Mouse (Mus musculus) T-helper 2 cell (primary cell): ENCODE results near the gene Slc25a21.

ENCODE experiments used
- in situ Hi-C: fragments of 300-600 bp; cut with MboI, MseI; formaldehyde crosslinking; loops from one replicate; pipeline ENCODE4 v1.15.1; 2025; ENCODE audit warnings: high pct_unique_total_duplicates

Gene Slc25a21

GRCm38 (mm10) chr12:57019737-57020136 is 177.5 kb downstream of the Slc25a21 start:
- in situ Hi-C loops, result no loop called here

- in situ Hi-C loops, result no loop called here
These were observed 180.4 kb downstream of the Slc25a21 start for GRCm38 (mm10) chr12:57016845-57017244.

DNA sequence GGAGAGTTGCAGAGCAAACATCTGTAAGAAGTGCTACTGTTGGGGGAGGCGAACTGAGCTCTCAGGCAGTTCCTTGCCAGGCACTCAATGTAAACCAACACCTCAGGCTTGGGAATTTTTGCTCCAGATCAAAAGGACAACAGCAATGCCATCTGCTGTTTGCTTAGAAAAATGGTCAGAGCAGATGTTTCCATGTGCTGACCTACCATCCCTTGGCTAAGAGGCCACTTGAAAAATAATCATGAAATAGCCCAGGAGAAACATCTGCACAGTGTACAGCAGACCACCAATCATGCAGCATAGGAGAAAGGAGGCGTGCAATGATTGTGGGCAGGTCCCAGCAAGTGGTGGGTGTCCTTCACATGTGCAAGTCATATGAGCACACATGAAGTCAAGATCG is 180.9 kb downstream of the Slc25a21 start:
- in situ Hi-C loops, result no loop called here

DNA sequence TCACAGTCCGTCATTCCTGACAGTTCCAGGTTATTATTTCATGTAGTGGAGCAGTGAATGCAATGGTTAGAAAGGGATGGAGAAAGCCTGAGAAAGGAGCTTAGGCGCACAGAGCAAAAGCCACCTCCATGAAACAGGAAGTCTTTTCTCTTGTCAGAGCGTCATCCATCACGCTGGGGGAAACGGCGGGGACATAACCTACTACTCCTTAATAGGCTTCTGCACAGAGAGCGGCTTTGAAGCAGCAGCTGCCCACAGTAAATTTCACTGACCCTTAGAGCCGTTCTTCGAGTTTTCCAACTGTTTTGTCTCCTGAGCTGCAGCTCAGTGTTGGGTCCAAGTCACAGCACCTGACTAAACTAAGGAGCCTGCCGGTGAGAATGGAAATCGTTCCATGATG is 188.3 kb downstream of the Slc25a21 start:
- in situ Hi-C loops, result no loop called here

DNA sequence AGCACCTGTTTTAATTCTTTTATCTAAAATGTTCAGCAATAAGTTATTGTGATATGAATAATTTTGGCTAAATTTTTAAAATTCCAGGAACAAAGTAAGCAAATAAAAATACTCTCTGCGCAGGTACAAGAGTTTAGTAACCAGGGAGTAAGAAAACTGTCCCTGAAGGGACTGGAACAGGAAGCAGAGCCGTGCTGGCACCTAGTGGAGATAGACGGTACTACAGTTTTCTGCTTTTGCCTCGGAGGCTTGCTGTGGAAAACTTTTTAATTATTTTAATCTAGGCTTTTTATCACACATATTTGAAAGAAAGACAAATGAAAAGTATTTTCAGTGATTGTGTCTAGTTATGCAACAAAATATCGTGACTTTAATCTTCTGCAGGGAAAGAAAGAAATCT is 211.2 kb downstream of the Slc25a21 start:
- in situ Hi-C loops, result no loop called here

DNA sequence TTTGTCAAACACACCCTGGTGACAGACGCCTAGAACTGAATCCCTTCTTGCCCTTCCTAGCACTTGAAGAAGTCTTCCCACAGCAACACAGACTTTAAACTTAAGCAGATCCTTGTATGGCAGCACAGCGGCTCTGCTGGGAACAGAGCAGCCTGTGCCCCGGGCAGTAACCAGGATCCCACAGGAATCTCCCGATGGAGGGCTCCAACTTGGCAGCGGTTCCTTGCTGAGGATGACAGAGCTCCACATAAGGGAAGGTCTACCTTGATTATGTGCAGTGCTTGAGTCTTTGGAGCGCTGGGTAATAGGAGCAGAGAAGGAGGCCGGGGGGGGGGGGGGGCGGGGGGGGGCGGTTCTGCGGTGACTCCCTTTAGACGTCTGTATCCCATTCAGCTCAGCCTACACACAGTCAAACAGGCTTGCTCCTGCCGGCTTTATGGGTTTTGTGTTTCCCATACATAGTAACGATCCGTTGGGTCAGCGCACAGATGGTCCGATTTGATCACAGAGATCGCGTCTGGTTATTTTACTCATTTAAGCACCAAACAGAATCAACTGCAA is 215.1 kb downstream of the Slc25a21 start:
- in situ Hi-C loops, result no loop called here

DNA sequence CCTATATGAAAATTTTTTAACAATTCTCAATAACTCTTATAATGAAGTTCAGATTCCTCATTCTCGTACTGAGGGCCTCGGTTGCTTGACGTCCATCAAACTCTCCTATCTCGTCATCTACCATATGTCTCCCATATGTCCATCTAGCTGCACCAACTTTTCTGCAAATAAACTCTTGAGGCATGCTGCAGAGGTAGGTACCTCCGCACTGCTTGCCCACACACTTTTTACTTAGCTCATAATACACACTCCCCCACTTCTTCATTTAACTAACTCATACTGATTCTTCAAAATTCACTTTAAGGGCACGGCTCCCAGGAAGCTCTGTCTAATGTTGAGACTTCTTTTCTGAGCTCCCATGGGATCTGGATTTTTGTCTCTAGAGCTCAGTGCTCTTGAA is 222.0 kb downstream of the Slc25a21 start:
- in situ Hi-C loops, result no loop called here

- in situ Hi-C loops, result no loop called here
These were observed 234.0 kb downstream of the Slc25a21 start for GRCm38 (mm10) chr12:56963236-56963635.

GRCm38 (mm10) chr12:56959230-56960051 is 237.8 kb downstream of the Slc25a21 start:
- in situ Hi-C loops, result no loop called here

DNA sequence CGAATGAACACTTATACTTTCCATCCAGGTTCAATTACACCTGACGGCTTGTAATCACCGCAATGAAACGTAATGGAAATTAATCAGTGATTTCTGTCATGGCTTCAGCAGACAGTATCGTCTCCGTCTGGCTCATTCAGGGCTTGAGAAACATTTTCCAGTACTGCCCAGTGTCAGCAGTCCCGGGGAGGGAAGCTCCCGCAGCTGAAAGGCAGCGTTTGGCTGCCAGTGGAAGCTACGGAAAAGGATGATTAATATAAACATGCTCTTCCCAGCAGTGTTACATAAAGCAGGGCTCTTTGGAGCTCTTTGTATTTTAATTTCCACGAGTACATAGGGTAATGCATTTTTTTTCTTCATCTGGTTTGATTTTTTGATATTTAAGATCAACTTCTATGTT is 239.0 kb downstream of the Slc25a21 start:
- in situ Hi-C loops, result no loop called here

GRCm38 (mm10) chr12:56951749-56952657 is 245.3 kb downstream of the Slc25a21 start:
- in situ Hi-C loops, result no loop called here

- in situ Hi-C loops, result no loop called here
These were observed 253.0 kb downstream of the Slc25a21 start for GRCm38 (mm10) chr12:56944265-56944664.

DNA sequence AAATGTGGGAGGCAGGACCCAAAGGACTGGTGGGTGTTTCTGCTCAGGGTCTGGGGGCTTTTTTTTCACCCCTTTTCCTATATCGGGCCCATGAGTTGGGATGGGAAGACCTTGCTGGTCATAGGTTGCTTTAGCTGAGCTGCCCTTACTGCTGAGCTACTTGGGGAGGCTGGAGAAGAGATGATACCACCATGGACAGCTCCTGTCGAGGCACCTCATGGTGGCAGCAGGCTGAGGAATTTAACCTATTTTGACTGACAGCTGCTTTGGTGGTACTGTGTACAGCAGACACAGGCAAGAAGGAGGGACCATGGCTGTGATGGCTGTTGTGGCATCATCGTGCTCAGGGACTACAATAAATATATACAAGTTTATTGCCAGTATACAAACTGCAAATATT is 256.4 kb downstream of the Slc25a21 start:
- in situ Hi-C loops, result no loop called here

GRCm38 (mm10) chr12:56918145-56918544 is 279.1 kb downstream of the Slc25a21 start:
- in situ Hi-C loops, result no loop called here

DNA sequence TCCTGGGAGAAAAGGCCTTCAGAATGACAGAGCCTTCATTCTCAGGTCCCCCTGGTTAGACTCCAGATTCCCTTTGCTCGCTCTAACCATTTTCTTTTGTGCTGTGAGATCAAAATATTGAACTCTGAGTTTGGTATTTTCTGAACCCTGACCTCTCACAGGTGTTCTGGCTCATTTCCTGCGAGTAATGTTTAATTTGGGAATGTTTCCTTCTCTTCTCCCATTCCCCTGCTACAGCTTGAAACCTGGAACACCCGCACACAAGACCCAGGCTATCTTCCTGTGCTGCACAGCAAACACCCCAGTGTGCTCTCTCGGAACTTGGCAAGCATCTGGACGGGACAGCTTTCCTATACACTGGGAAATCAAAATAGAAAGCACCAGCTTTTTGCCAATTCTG is 290.8 kb downstream of the Slc25a21 start:
- in situ Hi-C loops, result no loop called here

DNA sequence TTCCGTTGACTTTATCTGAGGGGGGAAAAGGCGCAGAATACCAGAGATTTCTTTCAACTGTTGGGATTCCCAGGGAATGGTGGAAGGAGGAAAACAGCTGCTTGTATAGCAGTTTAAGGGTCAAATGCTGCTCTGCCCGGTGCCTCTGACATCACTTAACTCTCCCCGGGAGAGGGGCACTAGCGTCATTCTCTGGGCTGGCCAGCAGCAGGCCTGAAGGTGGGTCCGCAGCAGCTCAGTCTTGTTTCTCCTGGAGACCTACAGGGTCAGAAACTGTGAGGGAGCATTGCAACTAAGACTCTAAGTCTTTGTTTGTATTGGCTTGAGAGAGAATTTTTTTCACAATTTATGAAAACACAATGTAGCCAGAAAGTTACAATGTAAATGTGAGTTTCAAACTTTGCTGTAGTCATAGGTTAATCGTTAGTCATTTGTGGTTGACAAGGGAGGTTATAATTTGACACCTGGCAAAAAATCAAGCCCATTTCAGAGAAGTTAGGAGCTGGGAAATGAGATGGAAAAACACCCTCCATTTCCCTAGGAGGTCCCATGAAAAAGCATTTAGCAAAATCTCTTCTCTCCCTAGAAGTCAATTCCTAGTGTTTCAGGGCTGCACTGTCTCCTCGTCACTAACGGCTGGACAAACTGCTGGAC is 291.5 kb downstream of the Slc25a21 start:
- in situ Hi-C loops, result no loop called here

DNA sequence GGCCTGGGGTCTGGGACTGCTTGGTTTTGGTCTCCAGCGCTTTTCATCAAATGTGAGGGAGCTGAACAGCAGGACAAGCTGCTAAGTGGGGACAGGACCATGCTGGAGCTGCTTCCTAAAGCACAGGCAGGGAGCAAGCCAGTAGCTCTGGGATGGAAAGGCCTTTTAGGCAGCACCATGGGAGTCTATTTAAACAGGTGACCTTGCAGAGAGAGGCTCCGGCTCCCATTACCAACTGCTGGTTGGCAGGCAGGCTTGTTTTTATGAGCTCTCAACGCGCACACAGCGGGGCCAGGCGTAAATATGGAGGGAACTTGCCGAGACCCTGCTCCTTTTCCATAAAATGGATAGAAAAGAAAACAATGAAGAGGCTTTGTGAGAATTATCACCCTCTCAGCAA is 292.1 kb downstream of the Slc25a21 start:
- in situ Hi-C loops, result no loop called here

DNA sequence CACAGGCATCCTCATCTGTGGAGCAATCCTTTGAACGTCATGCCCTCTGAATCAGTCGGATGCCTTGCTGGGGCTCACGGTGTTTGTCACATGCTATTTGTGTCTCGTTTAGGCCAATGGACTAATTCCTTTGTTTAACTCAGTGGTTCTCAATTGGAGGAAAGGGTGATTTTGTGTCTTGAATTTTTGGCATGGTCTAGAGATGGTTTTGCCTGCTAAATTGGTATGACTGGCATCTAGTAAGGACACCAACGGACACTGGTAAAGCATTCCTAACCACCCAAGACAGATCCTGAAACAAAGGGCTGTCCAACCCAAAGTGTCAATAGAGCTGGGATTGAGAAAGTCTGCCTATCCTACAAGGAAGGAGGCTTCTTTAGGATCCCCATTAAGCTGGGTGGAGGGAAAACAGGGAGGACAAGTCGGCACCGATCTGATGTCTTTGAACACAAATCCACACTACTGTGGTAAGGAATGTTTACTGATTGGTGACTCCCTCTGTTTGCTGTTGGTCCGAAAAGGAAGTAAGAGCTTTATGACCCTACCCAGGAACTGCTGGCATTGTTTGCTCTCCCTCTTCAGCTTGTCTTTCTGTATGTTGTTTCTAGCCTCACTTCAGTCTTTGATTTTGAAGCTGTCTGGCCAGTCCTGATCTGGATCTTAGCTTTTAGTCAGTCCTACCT is 294.4 kb downstream of the Slc25a21 start:
- in situ Hi-C loops, result no loop called here

DNA sequence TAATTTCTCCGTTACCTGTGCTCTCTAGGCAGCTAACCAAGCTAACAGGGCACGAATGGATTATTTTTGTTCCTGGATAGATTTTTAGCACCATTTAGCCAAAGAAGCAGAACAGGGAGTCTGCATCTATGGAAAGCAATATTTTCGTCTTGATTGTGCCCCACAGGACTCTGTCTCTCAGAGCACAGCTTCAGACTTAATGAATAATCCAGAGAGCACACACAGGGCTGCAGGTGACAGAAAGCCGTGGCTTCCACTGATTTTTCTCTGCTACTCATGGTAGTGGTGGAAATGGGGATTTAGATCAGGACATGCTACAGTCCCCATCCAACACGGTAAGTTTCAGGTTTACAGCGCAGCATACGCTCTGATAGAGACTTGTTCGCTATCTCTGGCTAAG is 299.3 kb downstream of the Slc25a21 start:
- in situ Hi-C loops, result no loop called here

GRCm38 (mm10) chr12:56897221-56897937 is 299.9 kb downstream of the Slc25a21 start:
- in situ Hi-C loops, result no loop called here

- in situ Hi-C loops, result no loop called here
These were observed 302.3 kb downstream of the Slc25a21 start for GRCm38 (mm10) chr12:56894963-56895362.
